Mouse (Mus musculus): Measurements from ENCODE around the gene Gm10644.

GRCm38 (mm10) chr8:83897211-83897610 lies 57.8 kb downstream of the Gm10644 start:
- TF ChIP-seq CTCF (IDR thresholded peaks at IDR 0.05; ENCODE audit: low read depth): peak; percentile 76
- no peak for TF ChIP-seq EP300 (optimal IDR thresholded peaks at IDR 0.05)

All from stomach, postnatal 0 days (tissue).